Mouse (Mus musculus) intestine, postnatal 0 days (tissue): ENCODE results near the gene Fggy. TPM values are rescaled to one million over a fixed set of nuclear protein-coding genes. Genes with fewer than 3 reads are reported as not detected.

Experiments
- ATAC-seq: fragments of 200-750 bp; cut with Nextera tagmentation; 2 replicates; pipeline ENCODE4 v1.8.0; 2017; ENCODE audit warnings: mild to moderate bottlenecking, moderate TSS enrichment, moderate library complexity
- H3K27ac ChIP-seq: fragments of 300-500 bp; sonication (generic); 2 replicates; pipeline ENCODE4 v1.5.1; 2014; ENCODE audit warnings: mild to moderate bottlenecking, low read depth, low read length, moderate library complexity
- H3K27me3 ChIP-seq: fragments of 300-500 bp; sonication (generic); replicated peaks from 2 replicates; pipeline ENCODE4 v1.6.1; 2014; ENCODE audit warnings: low read length, mixed read lengths; ENCODE audit not compliant: control insufficient read depth, insufficient read depth
- H3K36me3 ChIP-seq: fragments of 300-500 bp; sonication (generic); 2 replicates; pipeline ENCODE4 v1.6.1; 2014; ENCODE audit warnings: mild to moderate bottlenecking, moderate library complexity; ENCODE audit not compliant: control insufficient read depth, insufficient read depth
- H3K4me1 ChIP-seq: fragments of 300-500 bp; sonication (generic); replicated peaks from 2 replicates; pipeline ENCODE4 v1.6.1; 2014; ENCODE audit warnings: antibody characterized with exemption, low read length, mixed read lengths; ENCODE audit not compliant: control insufficient read depth, insufficient read depth
- H3K4me2 ChIP-seq: fragments of 300-500 bp; sonication (generic); replicated peaks from 2 replicates; pipeline ENCODE4 v1.6.1; 2014; ENCODE audit warnings: low read depth, mild to moderate bottlenecking, moderate library complexity
- H3K4me3 ChIP-seq: fragments of 300-500 bp; sonication (generic); 2 replicates; pipeline ENCODE4 v1.5.1; 2014; ENCODE audit warnings: low read depth, low read length
- H3K9ac ChIP-seq: fragments of 300-500 bp; sonication (generic); 2 replicates; pipeline ENCODE4 v1.6.1; 2014; ENCODE audit warnings: mild to moderate bottlenecking, low read depth, low read length
- H3K9me3 ChIP-seq: fragments of 300-500 bp; sonication (generic); 2 replicates; pipeline ENCODE4 v1.6.1; 2016; ENCODE audit warnings: mixed run types; ENCODE audit not compliant: control insufficient read depth
- CTCF ChIP-seq: sonication (generic); IDR thresholded peaks from 2 replicates; pipeline ENCODE4 v1.5.1; 2016; ENCODE audit warnings: low read depth, mild to moderate bottlenecking, control low read depth, antibody characterized with exemption, moderate library complexity
- WGBS: fragments of 180-500 bp; shearing (Covaris S2); extraction: QIAGEN DNeasy Blood & Tissue Kit; methylation state at CpG from one replicate; pipeline ENCODE4 v1.1.7; 2014; 5-methylcytosine and 5-hydroxymethylcytosine counted together
- polyA plus RNA-seq: library from polyadenylated mRNA; unstranded; fragments of >200 nt; fragmentation: Nextera tagmentation; extraction: Ambion mirVana; gene quantifications from 2 replicates; pipeline ENCODE4 v1.2.1, GENCODE M21; 2015

Fggy gene
- polyA plus RNA-seq, 1 experiment from 2014 or later: 9.9 TPM

GRCm38 (mm10) chr4:95676390-95676789, 119.1 kb downstream of the Fggy start:
- H3K9me3 ChIP-seq: no peaks in the 10 kb centered on the region
- 88% methylated on average over 2 of the region's 2 CpGs for WGBS
- H3K4me3 ChIP-seq: no peak overlapping the region
- H3K4me1 ChIP-seq: no peaks in the 10 kb centered on the region
- H3K9ac ChIP-seq: no peak overlapping the region
- ATAC-seq: no peak
- H3K27me3 ChIP-seq: no peaks in the 10 kb centered on the region
- H3K4me2 ChIP-seq: no peak overlapping the region
- no peak overlapping the region for H3K27ac ChIP-seq
- no peaks in the 10 kb centered on the region for H3K36me3 ChIP-seq
- no peak for TF ChIP-seq CTCF

GRCm38 (mm10) chr4:95680756-95681449, 123.6 kb downstream of the Fggy start:
- no peak for TF ChIP-seq CTCF
- no peak for ATAC-seq
- no peaks in the 10 kb centered on the region for H3K36me3 ChIP-seq
- H3K27me3 ChIP-seq: no peaks in the 10 kb centered on the region
- no peaks in the 10 kb centered on the region for H3K9me3 ChIP-seq
- no peak overlapping the region for H3K9ac ChIP-seq
- H3K4me3 ChIP-seq: no peak overlapping the region
- WGBS: 77% methylated on average over 5 of the region's 5 CpGs
- H3K4me1 ChIP-seq: no peaks in the 10 kb centered on the region; the same call in 1 of the 2 replicates
- no peak overlapping the region for H3K4me2 ChIP-seq
- H3K27ac ChIP-seq: no peak overlapping the region

- Histone ChIP-seq H3K27ac (no peak overlapping the region), H3K4me1 (no peaks in the 10 kb centered on the region; the same call in none of the 2 replicates), H3K36me3 (no peaks in the 10 kb centered on the region), H3K9me3 (no peaks in the 10 kb centered on the region), H3K27me3 (no peaks in the 10 kb centered on the region), H3K9ac (no peak overlapping the region), H3K4me2 (no peak overlapping the region), H3K4me3 (no peak overlapping the region)
- WGBS: 65% methylated on average over 4 of the region's 4 CpGs
- TF ChIP-seq CTCF: no peak
- peak; percentile 25; the same call in 1 of the 2 replicates for ATAC-seq
These were observed 127.3 kb downstream of the Fggy start for GRCm38 (mm10) chr4:95684522-95685080.

GRCm38 (mm10) chr4:95686775-95687174, 129.5 kb downstream of the Fggy start:
- no peak overlapping the region for H3K4me3 ChIP-seq
- ATAC-seq: no peak
- 58% methylated on average over 2 of the region's 2 CpGs for WGBS
- H3K4me1 ChIP-seq: no peaks in the 10 kb centered on the region; the same call in none of the 2 replicates
- no peaks in the 10 kb centered on the region for H3K9me3 ChIP-seq
- H3K27me3 ChIP-seq: no peaks in the 10 kb centered on the region
- H3K27ac ChIP-seq: no peak overlapping the region
- no peak for TF ChIP-seq CTCF
- H3K9ac ChIP-seq: no peak overlapping the region
- no peaks in the 10 kb centered on the region for H3K36me3 ChIP-seq
- H3K4me2 ChIP-seq: no peak overlapping the region

- Histone ChIP-seq H3K27me3 (no peaks in the 10 kb centered on the region), H3K9ac (no peak overlapping the region), H3K9me3 (no peaks in the 10 kb centered on the region), H3K4me1 (no peaks in the 10 kb centered on the region; the same call in none of the 2 replicates), H3K36me3 (no peaks in the 10 kb centered on the region), H3K4me3 (no peak overlapping the region), H3K4me2 (no peak overlapping the region), H3K27ac (no peak overlapping the region)
- ATAC-seq: no peak
- 86% methylated on average over 5 of the region's 5 CpGs for WGBS
- no peak for TF ChIP-seq CTCF
These were observed 130.0 kb downstream of the Fggy start for GRCm38 (mm10) chr4:95687350-95687749.

GRCm38 (mm10) chr4:95688159-95688558, 130.9 kb downstream of the Fggy start:
- H3K27me3 ChIP-seq: no peaks in the 10 kb centered on the region
- no peak for TF ChIP-seq CTCF
- H3K36me3 ChIP-seq: no peaks in the 10 kb centered on the region
- H3K4me1 ChIP-seq: no peaks in the 10 kb centered on the region; the same call in none of the 2 replicates
- no peak overlapping the region for H3K4me2 ChIP-seq
- H3K27ac ChIP-seq: no peak overlapping the region
- no peak for ATAC-seq
- H3K9ac ChIP-seq: no peak overlapping the region
- 85% methylated on average over 4 of the region's 4 CpGs for WGBS
- H3K9me3 ChIP-seq: no peaks in the 10 kb centered on the region
- no peak overlapping the region for H3K4me3 ChIP-seq
